Mouse (Mus musculus) thymus, postnatal 25 days (tissue): ENCODE measurements around the gene Hcn3.
"Not testable (repeated sequence)": the region's sequence is repeated elsewhere in the genome, so short reads cannot be mapped to it uniquely, and the experiment has no call there.

Source experiments
- DNase-seq: peaks from one replicate; pipeline ENCODE4 v3.0.0; 2022

Gene Hcn3

DNA sequence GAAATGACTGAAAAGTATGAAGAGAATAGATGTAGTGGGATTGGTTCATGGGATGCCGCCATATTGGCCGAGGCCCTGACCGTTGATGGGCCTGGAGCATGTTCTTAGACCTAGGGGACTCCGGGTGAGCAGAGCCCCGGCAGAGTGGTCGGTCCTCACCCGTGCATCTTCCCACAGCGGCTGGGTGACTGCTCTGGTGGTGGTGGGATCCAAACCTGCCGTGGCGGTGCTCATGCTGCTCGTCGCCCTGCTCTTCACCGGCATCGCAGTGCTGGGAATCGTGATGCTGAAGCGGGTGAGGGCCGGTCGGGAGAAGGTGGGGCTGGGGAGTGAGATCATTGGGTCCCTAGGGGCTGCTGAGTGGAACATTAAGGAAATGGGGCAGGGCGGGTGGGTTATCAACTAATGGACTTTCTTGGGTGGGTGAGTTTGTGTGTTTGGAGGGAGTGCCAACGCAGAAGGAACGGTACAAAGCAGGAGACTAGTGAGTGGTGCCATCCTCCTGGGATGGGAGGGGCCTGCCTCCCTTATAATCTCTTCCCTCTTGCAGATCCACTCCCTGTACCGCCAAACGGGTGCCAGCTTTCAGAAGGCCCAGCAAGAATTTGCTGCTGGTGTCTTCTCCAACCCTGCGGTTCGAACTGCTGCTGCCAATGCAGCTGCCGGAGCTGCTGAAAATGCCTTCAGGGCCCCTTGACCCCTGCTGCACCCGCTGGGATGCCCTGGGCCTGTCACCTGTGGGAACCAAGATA, 21.9 kb upstream of the Hcn3 start:
- no peak for DNase-seq

- DNase-seq: no peak
These were observed 19.1 kb upstream of the Hcn3 start for GRCm38 (mm10) chr3:89179056-89179455.

GRCm38 (mm10) chr3:89178107-89178385, 18.1 kb upstream of the Hcn3 start:
- DNase-seq: no peak

DNA sequence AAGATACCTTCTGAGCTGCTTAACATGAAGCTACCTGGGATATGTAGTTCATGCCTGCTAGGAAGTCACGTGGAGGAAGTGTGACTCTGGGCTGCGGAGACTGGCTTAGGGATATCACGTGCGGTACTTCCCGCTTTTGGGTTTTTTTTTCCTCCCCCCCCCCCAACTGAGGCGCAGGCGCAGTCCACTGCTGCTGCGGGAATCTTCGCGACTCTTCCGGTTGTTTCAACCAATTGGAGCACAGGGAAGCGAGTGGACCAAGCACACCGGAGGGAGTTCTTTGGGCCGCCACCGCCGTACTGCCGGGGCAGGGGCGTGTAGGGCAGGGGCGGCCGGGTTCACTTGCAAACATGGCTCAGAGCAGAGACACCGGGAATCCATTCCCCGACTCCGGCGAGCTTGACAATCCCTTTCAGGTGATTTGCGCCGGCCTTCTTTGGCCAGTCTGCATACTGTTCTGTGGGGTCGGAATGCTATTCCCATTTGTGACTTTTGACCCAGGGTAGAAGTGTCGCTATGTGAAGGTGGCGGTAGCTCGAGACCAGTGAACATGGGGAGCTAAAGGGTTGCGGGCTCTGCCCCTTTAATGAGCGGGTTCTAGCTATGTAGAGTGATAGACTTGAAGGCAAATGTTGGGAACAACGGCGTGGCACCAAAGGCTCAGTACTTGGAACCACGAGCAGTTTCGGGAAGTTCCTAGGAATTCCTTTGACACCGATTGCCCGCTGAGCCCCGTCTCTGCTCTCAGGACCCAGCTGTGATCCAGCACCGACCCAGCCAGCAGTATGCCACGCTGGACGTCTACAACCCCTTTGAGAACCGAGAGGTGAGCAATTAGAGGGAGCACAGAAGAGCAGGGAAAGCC, 17.5 kb upstream of the Hcn3 start, which contains the start of gene Scamp3:
TSS of gene Scamp3 (plus strand) at position 232 of the 865 bp plus-strand sequence.
- DNase-seq: peak; percentile 77

DNA sequence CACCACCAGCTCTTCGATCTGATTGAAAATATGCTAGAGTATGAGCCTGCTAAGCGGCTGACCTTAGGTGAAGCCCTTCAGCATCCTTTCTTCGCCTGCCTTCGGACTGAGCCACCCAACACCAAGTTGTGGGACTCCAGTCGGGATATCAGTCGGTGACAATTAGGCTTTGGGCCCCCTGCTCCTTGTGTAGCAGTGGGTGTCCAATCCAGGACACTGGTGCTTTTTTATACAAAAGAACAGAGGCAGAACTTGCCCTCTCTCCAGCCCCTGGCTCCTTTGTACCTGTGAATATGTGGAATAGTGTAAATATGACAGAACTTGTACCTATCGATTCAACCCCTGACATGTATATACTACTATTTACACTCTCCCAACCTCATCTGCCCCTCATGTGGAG, 16.4 kb upstream of the Hcn3 start:
- no peak for DNase-seq

DNA sequence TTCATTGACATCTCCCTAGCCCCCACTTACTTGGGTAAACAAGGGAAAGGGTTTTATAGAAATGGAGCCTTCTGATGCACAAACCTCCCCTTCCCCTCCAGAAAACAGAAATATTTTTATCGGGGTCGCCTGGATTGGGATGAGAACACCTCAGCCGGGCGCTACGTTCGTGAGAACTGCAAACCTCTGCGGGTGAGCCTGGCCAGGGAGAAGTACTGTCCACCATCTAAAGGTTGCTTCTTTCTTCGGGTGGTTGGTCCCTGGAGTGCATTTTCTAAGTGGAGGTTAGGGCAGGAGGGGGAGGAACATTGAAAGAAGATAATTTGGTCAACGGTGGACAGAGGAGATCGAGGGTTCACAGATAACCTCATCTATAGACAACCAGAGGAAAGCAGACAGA, 15.5 kb upstream of the Hcn3 start:
- no peak for DNase-seq

DNA sequence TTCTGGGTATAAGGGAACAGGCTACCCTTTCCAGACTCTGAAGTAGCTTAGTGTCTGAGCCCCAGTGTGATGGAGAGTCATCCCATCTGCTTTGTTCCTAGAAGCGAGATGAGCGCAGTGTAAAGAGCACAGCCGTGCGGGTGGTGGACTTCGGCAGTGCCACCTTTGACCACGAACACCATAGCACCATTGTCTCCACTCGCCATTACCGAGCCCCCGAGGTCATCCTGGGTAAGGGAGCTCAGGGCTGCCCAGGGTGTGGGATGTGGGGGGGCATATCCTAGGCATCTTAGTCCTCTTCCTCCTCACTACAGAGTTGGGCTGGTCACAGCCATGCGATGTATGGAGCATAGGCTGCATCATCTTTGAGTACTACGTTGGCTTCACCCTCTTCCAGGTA, 14.8 kb upstream of the Hcn3 start:
- DNase-seq: no peak

- no peak for DNase-seq
These were observed 6.9 kb upstream of the Hcn3 start for GRCm38 (mm10) chr3:89166945-89167344.

DNA sequence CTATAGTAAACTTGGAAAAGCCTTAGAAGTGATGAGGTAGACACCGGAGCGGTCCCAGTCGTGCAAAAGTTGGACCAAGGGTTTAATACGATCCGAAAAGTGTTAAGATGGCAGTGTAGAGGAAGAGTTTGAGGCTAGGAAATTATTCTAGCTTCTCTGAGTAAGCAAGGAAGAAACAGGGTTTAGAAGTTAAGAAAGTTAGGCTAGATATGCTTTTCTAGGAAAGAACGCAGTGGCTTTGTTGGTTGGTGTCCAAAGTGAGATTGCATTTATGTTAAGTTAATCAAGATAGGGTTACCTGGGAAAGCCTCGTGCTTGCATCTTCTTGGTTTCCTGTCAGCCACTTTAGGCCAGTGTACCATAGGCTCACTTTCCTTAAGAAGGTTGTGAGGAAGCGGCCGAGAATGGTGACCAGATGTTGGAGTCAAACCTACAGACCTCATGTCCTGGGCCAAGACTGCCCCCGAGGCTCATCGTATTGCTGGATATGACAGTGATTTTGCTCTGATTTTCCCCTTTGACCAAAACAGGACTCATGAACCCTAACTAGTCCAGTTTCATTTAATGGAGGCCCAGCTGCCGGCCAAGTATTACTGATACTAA, 5.4 kb upstream of the Hcn3 start:
- no peak for DNase-seq

- peak; percentile 96 for DNase-seq
These were observed 4.7 kb upstream of the Hcn3 start, which contains the start of gene Clk2 for GRCm38 (mm10) chr3:89164506-89165267. Clk2 (plus strand) TSS chr3:89164795.

DNA sequence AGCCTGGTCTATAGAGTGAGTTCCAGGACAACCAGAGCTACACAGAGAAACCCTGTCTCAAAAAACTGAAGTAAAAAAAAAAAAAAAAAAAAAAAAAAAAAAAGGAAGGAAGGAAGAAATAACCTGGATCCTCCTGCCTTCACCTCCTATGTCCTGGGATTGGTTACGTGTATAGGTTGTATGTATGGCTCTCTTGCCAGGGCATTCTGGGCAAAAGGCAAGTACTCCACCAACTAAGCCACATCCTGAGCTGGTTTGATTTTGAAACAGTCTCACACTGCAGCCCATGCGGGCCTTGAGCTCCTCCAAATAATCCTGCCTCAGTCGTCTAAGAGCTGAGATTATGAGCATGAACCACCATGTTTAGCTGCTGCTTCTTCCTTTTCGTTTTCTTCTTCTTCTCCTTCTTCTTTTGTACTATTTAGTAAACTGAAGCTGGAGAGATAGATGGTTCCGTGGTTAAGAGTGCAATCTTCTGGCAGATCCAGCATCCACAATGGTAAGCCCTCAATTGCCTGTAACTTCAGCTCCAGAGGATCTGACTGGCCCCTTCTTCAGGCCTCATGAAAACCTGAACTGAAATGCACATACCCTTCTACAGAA, 3.7 kb upstream of the Hcn3 start:
- DNase-seq: peak; percentile 29

GRCm38 (mm10) chr3:89163123-89163522, 3.1 kb upstream of the Hcn3 start:
- no peak for DNase-seq

DNA sequence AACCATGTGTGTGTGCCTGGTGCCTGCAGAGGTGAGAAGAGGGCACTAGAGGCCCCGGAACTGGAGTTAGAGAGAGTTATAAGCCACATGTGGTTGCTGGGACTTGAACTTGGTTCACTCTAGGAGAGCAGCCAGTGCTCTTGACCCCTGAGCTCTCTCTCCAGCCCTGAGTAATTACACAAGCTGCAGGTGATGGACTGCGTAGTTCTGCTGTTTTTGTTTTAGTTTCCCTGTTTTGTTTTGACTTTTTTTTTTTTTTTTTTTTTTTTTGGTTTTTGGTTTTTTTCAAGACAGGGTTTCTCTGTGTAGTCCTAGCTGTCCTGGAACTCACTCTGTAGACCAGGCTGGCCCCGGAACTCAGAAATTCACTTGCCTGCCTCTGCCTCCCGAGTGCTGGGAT, 1.8 kb upstream of the Hcn3 start:
- DNase-seq: no peak

DNA sequence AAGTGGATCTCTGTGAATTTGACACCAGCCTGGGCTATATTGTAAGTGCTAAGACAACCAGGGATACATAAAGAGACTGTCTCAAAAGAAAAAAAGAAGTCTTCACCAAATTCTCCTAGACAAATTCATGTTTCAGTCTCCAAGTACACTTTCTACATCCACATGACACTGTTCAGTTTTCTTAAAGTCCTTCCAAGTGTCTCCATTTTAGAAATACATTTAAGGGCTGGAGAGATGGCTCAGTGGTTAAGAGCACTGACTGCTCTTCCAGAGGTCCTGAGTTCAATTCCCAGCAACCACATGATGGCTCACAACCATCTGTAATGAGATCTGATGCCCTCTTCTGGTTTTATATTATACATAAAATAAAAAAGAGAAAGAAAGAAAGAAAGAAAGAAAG, 1.2 kb upstream of the Hcn3 start:
- DNase-seq: not testable (repeated sequence)

- peak; percentile 45 for DNase-seq
These were observed 785 bp downstream of the Hcn3 start for GRCm38 (mm10) chr3:89159211-89159610.

GRCm38 (mm10) chr3:89158651-89159050, 1.3 kb downstream of the Hcn3 start:
- no peak for DNase-seq

DNA sequence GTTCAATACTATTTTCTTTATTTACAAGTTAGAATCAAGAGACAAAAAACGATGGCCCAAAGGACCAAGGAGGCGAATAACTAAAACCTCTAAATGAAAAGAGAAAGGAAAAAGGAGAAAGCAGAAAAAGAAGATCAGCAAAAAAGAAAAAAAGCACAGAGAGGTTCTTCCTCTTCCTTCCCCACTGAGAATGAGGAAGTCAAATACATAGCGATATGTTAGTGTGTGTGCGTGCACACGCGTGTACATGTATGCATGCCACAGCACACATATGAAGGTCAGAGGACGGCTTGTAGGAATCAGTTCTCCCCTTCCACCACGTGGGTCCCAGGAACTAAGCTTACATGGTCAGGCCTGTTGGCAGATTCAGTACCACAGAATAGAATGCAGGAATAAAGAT, 3.0 kb downstream of the Hcn3 start:
- DNase-seq: no peak

DNA sequence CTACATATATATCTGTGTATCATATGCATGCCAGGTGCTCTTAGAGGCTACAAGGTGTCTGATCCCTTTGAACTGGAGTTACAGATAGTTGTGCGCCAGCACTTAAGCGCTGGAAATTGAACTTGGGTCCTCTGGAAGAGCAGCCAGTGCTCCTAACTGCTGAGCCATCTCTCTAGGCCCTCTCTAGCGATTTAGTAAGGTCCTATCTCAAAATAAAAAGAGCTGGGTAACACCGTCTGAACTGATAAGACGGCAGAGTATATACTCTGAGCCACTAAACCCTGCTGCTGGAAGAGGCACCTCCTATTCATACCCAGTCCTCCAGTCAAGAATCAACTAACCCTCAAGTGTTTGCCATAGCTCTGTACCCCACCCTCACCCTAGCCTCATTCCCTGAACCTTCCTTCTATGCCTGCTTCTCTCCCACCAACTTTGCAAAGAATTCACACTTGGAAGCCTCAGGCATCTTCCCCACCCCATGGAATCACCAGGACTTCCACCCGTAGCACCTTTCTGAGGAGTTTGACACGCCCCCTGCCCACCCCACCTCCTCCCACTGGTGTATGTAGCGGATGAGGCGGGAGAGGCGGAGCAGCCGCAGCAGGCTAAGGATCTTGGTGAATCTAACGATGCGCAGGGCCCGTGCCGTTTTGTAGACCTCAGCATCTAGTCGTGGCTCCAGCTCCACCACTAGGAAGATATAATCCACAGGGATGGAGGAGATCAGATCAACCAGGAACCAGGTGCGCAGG, 7.7 kb downstream of the Hcn3 start:
- DNase-seq: no peak

DNA sequence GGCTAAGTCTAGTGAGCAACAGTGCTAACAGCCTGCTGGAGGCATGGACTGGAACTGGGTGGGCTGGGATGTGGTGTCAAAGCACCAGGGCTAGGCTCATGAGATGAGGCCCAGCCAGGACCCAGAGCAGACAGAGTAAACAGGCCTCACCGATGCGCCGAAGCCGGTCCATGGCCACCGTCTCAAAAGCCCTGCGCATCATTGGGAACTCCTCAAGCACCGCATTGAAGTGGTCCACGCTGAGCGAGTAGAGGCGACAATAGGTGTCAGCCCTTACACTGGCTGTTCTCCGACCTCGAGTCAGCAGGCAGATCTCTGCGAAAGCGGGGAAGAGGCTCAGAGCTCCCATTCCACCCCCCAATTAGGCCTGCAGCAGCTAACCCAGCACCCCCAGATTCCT, 11.4 kb downstream of the Hcn3 start:
- no peak for DNase-seq

DNA sequence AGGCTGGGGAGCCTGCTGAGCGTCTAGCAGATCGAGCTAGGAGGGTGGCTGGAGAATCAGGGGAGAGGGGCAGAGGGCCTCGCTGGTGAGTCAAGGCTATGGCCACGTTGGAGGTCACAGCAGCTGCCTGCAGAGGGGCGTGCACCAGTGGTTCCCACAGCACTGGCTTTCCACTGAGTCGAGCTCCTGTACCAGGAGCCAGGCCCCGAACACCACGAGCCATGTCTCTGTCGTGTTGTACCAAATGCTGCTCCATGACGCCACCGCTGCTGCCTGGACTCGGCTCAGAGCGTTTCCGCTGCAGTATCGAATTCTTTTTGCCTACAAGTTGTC, 12.1 kb downstream of the Hcn3 start:
- DNase-seq: no peak

DNA sequence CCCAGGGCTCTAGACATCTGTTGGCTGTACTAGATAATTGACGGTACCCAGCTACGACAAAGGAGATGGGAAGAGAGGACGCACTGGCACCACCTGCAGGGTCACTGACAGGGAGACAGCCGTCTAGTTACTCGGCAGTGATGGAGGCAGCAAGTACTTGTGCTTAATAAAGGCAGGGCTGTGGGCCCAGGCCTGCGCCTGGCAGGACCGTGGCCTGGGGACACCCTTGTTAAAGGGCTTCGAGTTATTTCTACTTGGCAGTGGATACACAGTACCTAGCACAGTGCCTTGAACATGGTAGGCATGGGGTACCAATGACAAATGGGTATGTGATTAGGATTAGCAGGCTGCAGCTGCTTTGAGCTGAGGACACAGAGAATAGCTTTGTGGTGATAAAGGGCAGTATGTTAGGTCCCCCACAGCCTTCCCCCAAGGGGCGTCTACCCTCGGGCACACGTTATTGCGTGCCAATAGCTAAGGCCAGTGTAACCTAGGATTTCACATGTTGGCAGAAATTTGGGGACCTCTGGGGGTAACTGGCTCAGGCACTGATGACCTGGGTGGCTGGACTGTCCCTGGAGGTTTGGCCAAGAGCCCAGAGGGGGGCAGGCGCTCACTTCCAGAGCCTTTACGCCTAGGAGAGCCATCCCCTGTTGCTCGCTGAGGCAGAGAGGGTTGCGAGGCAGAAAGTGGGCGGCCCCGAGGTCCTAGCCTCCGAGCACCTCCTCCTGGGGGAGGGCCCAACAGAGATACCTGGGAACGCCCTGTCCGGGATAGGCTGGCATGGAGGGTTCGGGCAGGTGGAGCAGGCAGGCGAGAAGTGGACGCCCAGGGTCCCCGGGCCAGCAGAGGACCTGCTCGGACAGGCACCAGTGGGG, 12.7 kb downstream of the Hcn3 start:
- DNase-seq: no peak
